Mouse (Mus musculus) layer of hippocampus, adult 2 months (tissue): ENCODE data around the gene Nrxn2. TPM values are rescaled to one million over a fixed set of nuclear protein-coding genes. Genes with fewer than 3 reads are reported as not detected.

ENCODE experiments used
- DNase-seq, 2 experiments: peaks; one replicate each; pipeline ENCODE4 v3.0.0; 2022; ENCODE audit warnings: low spot score in 2 of 2
- H3K27ac ChIP-seq: fragments of 200-600 bp; 2 replicates; pipeline ENCODE4 v1.8.1; 2022
- H3K4me3 ChIP-seq: fragments of 200-600 bp; 2 replicates; pipeline ENCODE4 v1.8.1; 2022; ENCODE audit warnings: mild to moderate bottlenecking
- CTCF ChIP-seq: fragments of 200-600 bp; conservative IDR thresholded peaks from 2 replicates; pipeline ENCODE4 v1.8.1; 2022; ENCODE audit warnings: antibody characterized with exemption, mild to moderate bottlenecking, moderate library complexity
- total RNA-seq, 2 experiments: library from RNA; stranded (reverse); gene quantifications; 2 replicates each; pipeline ENCODE4 v1.2.3; 2021

Nrxn2 gene
- total RNA-seq, 2 experiments from 2014 or later: 405 to 437 TPM

GRCm38 (mm10) chr19:6540191-6540590 lies 121.7 kb downstream of the Nrxn2 start:
- peak in 1 of 2 experiments; percentile 7 for DNase-seq
- Histone ChIP-seq H3K27ac (no peak overlapping the region), H3K4me3 (no peak overlapping the region)
- TF ChIP-seq CTCF: no peak

- peak in 1 of 2 experiments; percentile 7 for DNase-seq
- no peak for TF ChIP-seq CTCF
- Histone ChIP-seq H3K4me3 (no peak overlapping the region), H3K27ac (no peak overlapping the region)
Observed at GRCm38 (mm10) chr19:6541521-6541920, 123.0 kb downstream of the Nrxn2 start.

- H3K4me3 ChIP-seq: no peak within 1 kb of the TSS
- no peak for TF ChIP-seq CTCF
- H3K27ac ChIP-seq: peak within 1 kb of the TSS; percentile 29
- no peak for DNase-seq
Observed at GRCm38 (mm10) chr19:6542367-6543034, 124.0 kb downstream of the Nrxn2 start, which contains the start of gene Slc22a12. Slc22a12 (minus strand) TSS chr19:6543032.

- TF ChIP-seq CTCF: no peak
- Histone ChIP-seq H3K27ac (peak overlapping the region; percentile 29), H3K4me3 (no peak overlapping the region)
- DNase-seq: no peak
Observed at GRCm38 (mm10) chr19:6543035-6543383, 124.5 kb downstream of the Nrxn2 start.

DNA sequence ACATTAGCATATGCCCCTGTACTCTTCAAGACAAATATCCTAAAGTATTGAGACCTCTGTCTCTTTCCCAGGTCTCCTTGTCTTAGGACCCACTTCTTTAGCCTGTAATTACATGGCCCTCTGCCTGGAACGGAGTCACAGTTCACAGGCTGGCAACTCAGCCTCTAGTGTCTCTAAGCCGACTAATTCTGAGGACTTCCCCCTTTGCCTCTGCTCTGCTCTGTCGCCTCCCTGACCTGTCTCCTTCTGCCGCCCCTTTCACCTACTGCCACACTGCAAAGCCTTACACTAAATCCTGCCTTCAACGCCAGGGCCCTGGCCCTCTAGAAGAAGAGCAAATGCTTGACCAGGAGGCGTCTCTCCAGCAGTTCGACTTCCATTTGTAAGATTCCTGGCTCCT lies 125.0 kb downstream of the Nrxn2 start:
- Histone ChIP-seq H3K27ac (peak overlapping the region; percentile 29; the same call in 1 of the 2 replicates), H3K4me3 (no peak overlapping the region)
- no peak for TF ChIP-seq CTCF
- DNase-seq: no peak

DNA sequence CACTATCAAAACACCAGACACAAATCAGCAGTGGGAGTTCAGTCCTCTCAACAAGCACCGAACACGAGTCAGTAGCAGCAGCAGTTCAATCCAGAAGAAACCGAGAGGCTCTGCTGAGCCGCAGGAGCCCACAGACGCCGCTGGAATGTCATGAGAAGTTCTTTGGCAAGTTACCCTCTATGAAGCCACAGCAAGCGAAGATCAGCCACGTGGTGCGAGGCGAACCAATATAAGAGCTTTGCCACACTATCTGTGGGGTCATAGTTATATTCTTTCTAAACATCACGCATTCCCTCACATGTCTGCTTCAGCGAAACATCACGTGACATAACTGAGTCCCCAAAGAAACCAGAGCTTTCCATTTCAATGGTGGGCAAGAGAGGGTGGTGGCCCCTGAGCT lies 126.2 kb downstream of the Nrxn2 start:
- no peak overlapping the region; the same call in 1 of the 2 replicates for H3K27ac ChIP-seq
- no peak for DNase-seq
- no peak for TF ChIP-seq CTCF
- no peak overlapping the region for H3K4me3 ChIP-seq

- no peak for DNase-seq
- no peak overlapping the region for H3K4me3 ChIP-seq
- no peak for TF ChIP-seq CTCF
- peak overlapping the region; percentile 43; the same call in 1 of the 2 replicates for H3K27ac ChIP-seq
Observed at GRCm38 (mm10) chr19:6545481-6545880, 127.0 kb downstream of the Nrxn2 start.

- Histone ChIP-seq H3K4me3 (no peak overlapping the region), H3K27ac (peak overlapping the region; percentile 44; the same call in 1 of the 2 replicates)
- TF ChIP-seq CTCF: no peak
- DNase-seq: no peak
Observed at GRCm38 (mm10) chr19:6546096-6546495, 127.6 kb downstream of the Nrxn2 start.

DNA sequence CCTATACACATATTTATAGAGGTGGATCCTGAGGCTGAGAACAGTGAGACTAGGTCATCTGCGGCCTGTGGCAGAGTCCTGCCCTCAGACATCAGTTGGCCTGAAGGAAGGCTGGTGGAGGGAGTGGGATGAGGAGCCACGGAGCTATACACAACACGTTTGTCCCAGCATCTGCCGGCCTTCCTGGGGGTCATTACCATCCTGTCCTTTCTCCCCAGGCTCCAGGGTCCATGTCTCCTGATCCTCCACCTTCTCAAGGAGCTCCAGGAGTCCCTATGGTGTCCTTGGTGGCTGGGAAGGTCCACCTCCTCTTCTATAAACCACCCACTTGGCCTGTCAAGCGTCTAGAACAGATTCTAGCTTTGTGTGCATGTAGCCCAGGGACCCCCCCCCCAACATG lies 129.3 kb downstream of the Nrxn2 start:
- Histone ChIP-seq H3K4me3 (no peak overlapping the region), H3K27ac (peak overlapping the region; percentile 79)
- no peak for TF ChIP-seq CTCF
- DNase-seq: no peak

DNA sequence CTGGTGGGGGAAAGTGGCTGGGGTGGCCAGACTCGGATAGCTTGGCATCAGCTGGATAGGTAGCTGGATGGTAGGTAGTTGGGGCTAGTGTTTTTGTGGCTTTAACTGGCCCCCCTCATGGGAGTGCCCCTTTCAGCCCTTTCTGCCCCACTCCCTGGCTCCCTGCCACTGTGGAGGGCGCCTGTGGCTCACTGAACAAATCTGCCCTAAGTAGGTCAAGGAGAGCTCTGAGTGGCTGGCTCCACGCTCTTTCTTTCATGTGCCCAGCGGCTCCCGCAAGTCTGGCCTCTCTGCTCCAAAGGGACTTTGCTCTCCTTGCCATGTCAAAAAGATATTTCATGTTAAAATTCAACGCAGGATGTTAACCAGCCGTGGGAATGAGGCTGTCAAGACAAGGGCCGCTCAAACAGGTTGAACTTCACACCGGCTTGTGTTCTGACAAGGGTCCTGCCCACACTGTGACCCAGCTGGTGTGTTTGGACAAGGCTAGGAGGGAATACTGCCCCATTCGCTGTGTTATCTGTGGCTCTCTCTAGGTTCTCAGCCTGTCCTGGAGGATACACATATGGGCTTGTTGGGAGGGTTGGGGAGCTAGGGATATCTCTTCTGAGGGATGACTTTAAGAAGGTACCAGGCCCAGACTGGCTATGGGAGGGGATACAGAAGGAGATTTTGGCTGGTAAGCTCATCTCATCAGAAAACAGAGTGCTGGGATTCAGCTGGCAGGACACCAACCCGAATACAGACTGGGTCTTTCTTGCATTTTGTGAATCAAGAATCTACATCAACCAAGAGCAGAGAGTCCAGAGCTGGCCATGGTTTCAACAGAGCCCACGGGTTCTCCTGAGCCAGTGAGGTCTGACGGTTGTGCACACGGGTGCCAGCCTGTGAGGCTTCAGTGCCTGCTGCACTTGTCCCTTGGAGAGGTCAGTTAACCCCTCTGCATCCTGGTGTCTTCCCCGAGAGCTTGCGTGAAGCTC lies 130.2 kb downstream of the Nrxn2 start:
- no peak for DNase-seq
- Histone ChIP-seq H3K27ac (peak overlapping the region; percentile 79), H3K4me3 (no peak overlapping the region)
- no peak for TF ChIP-seq CTCF

DNA sequence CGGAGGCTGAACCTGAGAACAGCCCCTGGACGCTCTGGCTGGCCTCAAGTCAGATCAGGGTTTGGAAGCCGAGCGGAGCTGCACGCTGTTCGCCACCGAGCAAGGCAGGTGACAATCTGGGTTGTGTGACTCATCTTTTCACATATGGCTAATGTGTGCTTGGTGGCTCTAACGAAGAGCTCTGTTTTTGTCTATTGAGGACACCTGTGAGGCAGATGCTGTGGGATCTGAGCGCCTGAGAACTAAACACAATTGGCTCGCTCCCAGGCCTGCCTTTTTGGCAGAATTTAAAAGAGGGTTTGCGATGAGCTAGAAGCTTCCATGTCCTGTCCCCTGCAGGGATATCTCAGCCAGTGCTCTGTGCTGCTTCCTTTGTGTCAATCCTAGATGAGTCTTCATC lies 131.0 kb downstream of the Nrxn2 start:
- H3K27ac ChIP-seq: peak overlapping the region; percentile 79

GRCm38 (mm10) chr19:6551215-6551614 lies 132.7 kb downstream of the Nrxn2 start:
- TF ChIP-seq CTCF: no peak
- Histone ChIP-seq H3K4me3 (no peak overlapping the region), H3K27ac (peak overlapping the region; percentile 23; the same call in 1 of the 2 replicates)
- no peak for DNase-seq

More for the DNA sequence above, 131.0 kb downstream of the Nrxn2 start:
- DNase-seq: peak in 1 of 2 experiments; percentile 42
- H3K4me3 ChIP-seq: no peak overlapping the region
- TF ChIP-seq CTCF: no peak
